Mouse (Mus musculus) forebrain, embryonic 15.5 days (tissue): ENCODE measurements around the gene Tceanc. TPM values are rescaled to one million over a fixed set of nuclear protein-coding genes. Genes with fewer than 3 reads are reported as not detected.
"Not testable (repeated sequence)": the region's sequence is repeated elsewhere in the genome, so short reads cannot be mapped to it uniquely, and the experiment has no call there.

Experiments
- ATAC-seq: fragments of 200-750 bp; cut with Nextera tagmentation; replicated peaks from 2 replicates; pipeline ENCODE4 v1.8.0; 2017; ENCODE audit warnings: mild to moderate bottlenecking, moderate TSS enrichment, moderate library complexity
- H3K27ac ChIP-seq: fragments of 300-500 bp; sonication (generic); replicated peaks from 2 replicates; pipeline ENCODE4 v1.5.1; 2015; ENCODE audit warnings: mild to moderate bottlenecking, inconsistent platforms
- H3K27me3 ChIP-seq: fragments of 300-500 bp; sonication (generic); 2 replicates; pipeline ENCODE4 v1.6.1; 2015; ENCODE audit warnings: inconsistent platforms
- H3K36me3 ChIP-seq: fragments of 300-500 bp; sonication (generic); 2 replicates; pipeline ENCODE4 v1.6.1; 2015; ENCODE audit warnings: mild to moderate bottlenecking, inconsistent platforms
- H3K4me1 ChIP-seq: fragments of 300-500 bp; sonication (generic); 2 replicates; pipeline ENCODE4 v1.6.1; 2015; ENCODE audit warnings: inconsistent platforms
- H3K4me2 ChIP-seq: fragments of 300-500 bp; sonication (generic); replicated peaks from 2 replicates; pipeline ENCODE4 v1.6.1; 2015; ENCODE audit warnings: mild to moderate bottlenecking, inconsistent platforms
- H3K4me3 ChIP-seq: fragments of 300-500 bp; sonication (generic); 2 replicates; pipeline ENCODE4 v1.5.1; 2015; ENCODE audit warnings: mild to moderate bottlenecking, inconsistent platforms
- H3K9ac ChIP-seq: fragments of 300-500 bp; sonication (generic); replicated peaks from 2 replicates; pipeline ENCODE4 v1.6.1; 2015; ENCODE audit warnings: mild to moderate bottlenecking, inconsistent platforms
- H3K9me3 ChIP-seq: fragments of 300-500 bp; sonication (generic); 2 replicates; pipeline ENCODE4 v1.6.1; 2016; ENCODE audit warnings: inconsistent platforms
- WGBS: fragments of 180-500 bp; shearing (Covaris S2); methylation state at CpG from one replicate; pipeline ENCODE4 v1.1.7; 2015; ENCODE audit warnings: mixed read lengths; 5-methylcytosine and 5-hydroxymethylcytosine counted together
- polyA plus RNA-seq: library from polyadenylated mRNA; unstranded; fragments of >200 nt; fragmentation: Nextera tagmentation; extraction: Ambion mirVana; gene quantifications from 2 replicates; pipeline ENCODE4 v1.2.1, GENCODE M21; 2015

Gene Tceanc
- polyA plus RNA-seq, 1 experiment from 2014 or later = 8.1 TPM

- WGBS = 80% methylated on average over 1 of the region's 1 CpGs
- Histone ChIP-seq H3K4me1 (no peaks in the 10 kb centered on the region), H3K9me3 (no peaks in the 10 kb centered on the region), H3K4me2 (no peak overlapping the region), H3K9ac (no peak overlapping the region), H3K27me3 (no peaks in the 10 kb centered on the region), H3K36me3 (no peaks in the 10 kb centered on the region), H3K4me3 (no peak overlapping the region), H3K27ac (no peak overlapping the region)
- no peak for ATAC-seq
These were observed 1.7 kb downstream of the Tceanc start for GRCm38 (mm10) chrX:166516631-166517030.

GRCm38 (mm10) chrX:166515923-166516322, 2.4 kb downstream of the Tceanc start:
- no peaks in the 10 kb centered on the region for H3K9me3 ChIP-seq
- ATAC-seq = no peak
- H3K4me3 ChIP-seq = no peak overlapping the region
- H3K27me3 ChIP-seq = no peaks in the 10 kb centered on the region
- no peak overlapping the region for H3K4me2 ChIP-seq
- no peaks in the 10 kb centered on the region for H3K4me1 ChIP-seq
- H3K27ac ChIP-seq = no peak overlapping the region
- H3K9ac ChIP-seq = no peak overlapping the region
- no peaks in the 10 kb centered on the region for H3K36me3 ChIP-seq
- 97% methylated on average over 3 of the region's 3 CpGs for WGBS

- WGBS = 31% methylated on average over 12 of the region's 12 CpGs
- H3K27ac ChIP-seq, H3K4me1 ChIP-seq, H3K9me3 ChIP-seq, H3K27me3 ChIP-seq, H3K36me3 ChIP-seq, ATAC-seq, H3K4me3 ChIP-seq, H3K9ac ChIP-seq: not testable (repeated sequence)
- peak overlapping the region; percentile 22; the same call in 1 of the 2 replicates for H3K4me2 ChIP-seq
These were observed 4.3 kb downstream of the Tceanc start for GRCm38 (mm10) chrX:166514035-166514434.

- H3K36me3 ChIP-seq = no peaks in the 10 kb centered on the region
- H3K9ac ChIP-seq = no peak overlapping the region
- no peaks in the 10 kb centered on the region for H3K9me3 ChIP-seq
- no peak overlapping the region for H3K4me3 ChIP-seq
- no peak overlapping the region for H3K27ac ChIP-seq
- H3K4me2 ChIP-seq = no peak overlapping the region
- 96% methylated on average over 4 of the region's 4 CpGs for WGBS
- no peaks in the 10 kb centered on the region for H3K27me3 ChIP-seq
- no peaks in the 10 kb centered on the region for H3K4me1 ChIP-seq
- no peak for ATAC-seq
These were observed 6.3 kb downstream of the Tceanc start for GRCm38 (mm10) chrX:166512071-166512470.

GRCm38 (mm10) chrX:166511107-166511506, 7.3 kb downstream of the Tceanc start:
- Histone ChIP-seq H3K4me3 (no peak overlapping the region), H3K27ac (no peak overlapping the region), H3K36me3 (no peaks in the 10 kb centered on the region), H3K4me2 (no peak overlapping the region), H3K4me1 (no peaks in the 10 kb centered on the region), H3K9ac (no peak overlapping the region), H3K9me3 (no peaks in the 10 kb centered on the region), H3K27me3 (no peaks in the 10 kb centered on the region)
- ATAC-seq = no peak

GRCm38 (mm10) chrX:166509761-166510738, 8.3 kb downstream of the Tceanc start:
- H3K4me3 ChIP-seq = peak overlapping the region; percentile 59
- peak overlapping the region; percentile 80 for H3K9ac ChIP-seq
- H3K36me3 ChIP-seq = no peaks in the 10 kb centered on the region
- H3K27ac ChIP-seq = peak overlapping the region; percentile 98
- H3K9me3 ChIP-seq = no peaks in the 10 kb centered on the region
- peak; percentile 99 for ATAC-seq
- no peaks in the 10 kb centered on the region for H3K4me1 ChIP-seq
- peak overlapping the region; percentile 36 for H3K4me2 ChIP-seq
- no peaks in the 10 kb centered on the region for H3K27me3 ChIP-seq
- 21% methylated on average over 65 of the region's 65 CpGs for WGBS

- no peak overlapping the region for H3K27ac ChIP-seq
- H3K9me3 ChIP-seq = no peaks in the 10 kb centered on the region
- ATAC-seq = no peak
- H3K36me3 ChIP-seq = no peaks in the 10 kb centered on the region
- H3K4me2 ChIP-seq = no peak overlapping the region
- H3K9ac ChIP-seq = no peak overlapping the region
- H3K4me3 ChIP-seq = no peak overlapping the region
- WGBS = 74% methylated on average over 2 of the region's 2 CpGs
- H3K27me3 ChIP-seq = no peaks in the 10 kb centered on the region
- no peaks in the 10 kb centered on the region for H3K4me1 ChIP-seq
These were observed 13.9 kb downstream of the Tceanc start for GRCm38 (mm10) chrX:166504421-166504820.

- no peaks in the 10 kb centered on the region for H3K9me3 ChIP-seq
- H3K36me3 ChIP-seq = no peaks in the 10 kb centered on the region
- no peak overlapping the region for H3K4me3 ChIP-seq
- no peak overlapping the region for H3K27ac ChIP-seq
- H3K27me3 ChIP-seq = no peaks in the 10 kb centered on the region
- no peak for ATAC-seq
- WGBS = 79% methylated on average over 1 of the region's 1 CpGs
- H3K9ac ChIP-seq = no peak overlapping the region
- H3K4me1 ChIP-seq = no peaks in the 10 kb centered on the region
- H3K4me2 ChIP-seq = no peak overlapping the region
These were observed 18.7 kb downstream of the Tceanc start for GRCm38 (mm10) chrX:166499496-166500190.

GRCm38 (mm10) chrX:166497771-166498170, 20.6 kb downstream of the Tceanc start:
- Histone ChIP-seq H3K4me3 (no peak overlapping the region), H3K4me2 (no peak overlapping the region), H3K9me3 (no peaks in the 10 kb centered on the region), H3K36me3 (no peaks in the 10 kb centered on the region), H3K4me1 (no peaks in the 10 kb centered on the region), H3K27me3 (no peaks in the 10 kb centered on the region), H3K9ac (no peak overlapping the region), H3K27ac (no peak overlapping the region)
- no peak for ATAC-seq
- WGBS = 43% methylated on average over 4 of the region's 4 CpGs

- no peaks in the 10 kb centered on the region for H3K27me3 ChIP-seq
- no peak overlapping the region for H3K4me2 ChIP-seq
- H3K9me3 ChIP-seq = no peaks in the 10 kb centered on the region
- no peaks in the 10 kb centered on the region for H3K36me3 ChIP-seq
- no peak overlapping the region for H3K9ac ChIP-seq
- WGBS = 91% methylated on average over 2 of the region's 2 CpGs
- H3K4me1 ChIP-seq = no peaks in the 10 kb centered on the region
- no peak for ATAC-seq
- H3K27ac ChIP-seq = no peak overlapping the region
- no peak overlapping the region for H3K4me3 ChIP-seq
These were observed 23.3 kb downstream of the Tceanc start for GRCm38 (mm10) chrX:166495052-166495451.

GRCm38 (mm10) chrX:166479365-166479983, 38.9 kb downstream of the Tceanc start, which contains the start of gene Rab9:
Rab9 (minus strand) TSS chrX:166479867.
- no peaks in the 10 kb centered on the region for H3K36me3 ChIP-seq
- H3K4me2 ChIP-seq = peak within 1 kb of the TSS; percentile 44
- peaks cover 9% of the 10 kb centered on the region for H3K4me1 ChIP-seq
- no peaks in the 10 kb centered on the region for H3K9me3 ChIP-seq
- peak; percentile 99 for ATAC-seq
- peak within 1 kb of the TSS; percentile 83 for H3K27ac ChIP-seq
- peak within 1 kb of the TSS; percentile 71 for H3K9ac ChIP-seq
- H3K27me3 ChIP-seq = no peaks in the 10 kb centered on the region
- peak within 1 kb of the TSS; percentile 64 for H3K4me3 ChIP-seq
- WGBS = 23% methylated on average over 39 of the region's 41 CpGs
